23 mouse cellular contexts compared by ENCODE assay signal in genomic region chr5:31566026-31566425, GRCm38 (mm10).
"Had no signal": no experiment of that assay in that cellular context is flagged by ENCODE, and none has a peak within 500 bp of the region (broad histone marks: within the 10 kb centered on the region; RNA-seq: fewer than 3 reads in every experiment).

No protein-coding gene starts in this region.

- H3K9ac ChIP-seq: forebrain, embryonic 15.5 days; forebrain, postnatal 0 days; heart, embryonic 15.5 days; hindbrain, embryonic 15.5 days; kidney, embryonic 15.5 days; limb, embryonic 13.5 days; limb, embryonic 15.5 days; liver, embryonic 12.5 days; liver, embryonic 14.5 days had no signal

- H3K27me3 ChIP-seq: forebrain, embryonic 15.5 days; heart, embryonic 13.5 days; heart, embryonic 15.5 days; hindbrain, embryonic 13.5 days; hindbrain, embryonic 15.5 days; kidney, embryonic 15.5 days; limb, embryonic 13.5 days; limb, embryonic 15.5 days had no signal

- H3K4me2 ChIP-seq: forebrain, embryonic 15.5 days; heart, embryonic 13.5 days; heart, embryonic 15.5 days; hindbrain, embryonic 13.5 days; hindbrain, embryonic 15.5 days; kidney, embryonic 15.5 days; limb, embryonic 13.5 days; limb, embryonic 15.5 days; liver, embryonic 12.5 days had no signal

- H3K27ac ChIP-seq: forebrain, embryonic 15.5 days; hindbrain, embryonic 13.5 days; hindbrain, embryonic 15.5 days; hindbrain, postnatal 0 days; kidney, embryonic 15.5 days; limb, embryonic 13.5 days; limb, embryonic 15.5 days; liver, embryonic 12.5 days; liver, embryonic 14.5 days had no signal

- H3K9me3 ChIP-seq: forebrain, embryonic 15.5 days; heart, embryonic 13.5 days; heart, embryonic 15.5 days; hindbrain, embryonic 13.5 days; hindbrain, embryonic 15.5 days; kidney, embryonic 15.5 days; limb, embryonic 13.5 days; limb, embryonic 15.5 days; liver, embryonic 12.5 days had no signal

- ATAC-seq: forebrain, embryonic 15.5 days; forebrain, postnatal 0 days; intestine, embryonic 16.5 days; liver, embryonic 12.5 days had no signal

- H3K36me3 ChIP-seq: heart, embryonic 13.5 days; heart, embryonic 15.5 days; hindbrain, embryonic 15.5 days had no signal

- DNase-seq: forebrain, postnatal 0 days; gastrocnemius, postnatal 36 days; kidney, adult 11 months; kidney, adult 2 months; kidney, adult 9 months; kidney, postnatal 10 days; kidney, postnatal 36 days; layer of hippocampus, adult 9-11 months; layer of hippocampus, postnatal 36 days; left cerebral cortex, postnatal 4 days; lung, adult 18-20 months had no signal

- H3K4me3 ChIP-seq: forebrain, embryonic 15.5 days; heart, embryonic 13.5 days; heart, embryonic 15.5 days; hindbrain, embryonic 13.5 days; hindbrain, embryonic 15.5 days; kidney, embryonic 15.5 days; limb, embryonic 13.5 days; limb, embryonic 15.5 days; liver, embryonic 12.5 days had no signal
